Mouse (Mus musculus): Measurements from ENCODE around the gene Ltc4s.

DNA sequence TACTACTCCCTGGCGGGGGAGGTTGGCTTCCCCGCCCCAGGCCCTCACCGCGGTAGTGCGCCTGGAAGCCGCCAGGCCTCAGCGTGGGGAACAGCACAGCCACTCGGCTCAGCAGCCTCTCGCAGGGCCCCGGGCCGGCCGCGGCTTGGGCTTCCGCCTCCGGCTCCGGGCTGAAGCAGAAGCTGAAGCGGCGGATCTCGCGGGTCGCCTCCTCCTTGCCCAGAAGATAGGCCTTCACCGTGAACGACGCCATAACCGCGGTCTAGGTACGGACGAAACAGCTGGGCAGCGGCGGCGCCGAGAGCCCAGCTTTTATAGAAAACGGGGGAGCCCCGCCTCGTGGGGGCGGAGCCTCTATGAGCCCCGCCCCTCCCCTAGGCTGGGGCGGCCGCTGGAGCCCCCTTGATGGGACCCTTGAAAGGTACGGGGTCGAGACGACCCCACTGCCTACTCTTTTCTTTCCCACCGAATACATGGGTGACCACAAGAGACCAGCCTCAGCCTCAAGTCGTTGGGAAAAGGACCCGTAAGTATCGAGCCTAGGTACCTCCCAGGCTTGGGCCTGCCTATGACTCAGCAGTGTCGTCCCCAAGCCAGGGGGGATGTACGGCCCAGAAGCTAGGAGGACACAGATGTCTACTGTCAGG lies 27.8 kb downstream of the Ltc4s start, which contains the start of the genes Sqstm1 and Mgat4b:
- TF ChIP-seq POLR2A (IDR thresholded peaks at IDR 0.05; ENCODE audit: insufficient read depth, low read depth, low read length) (peak; percentile 99), CTCF (IDR thresholded peaks at IDR 0.05; ENCODE audit: insufficient read depth, low read depth, low read length) (no peak)
